Mouse (Mus musculus): ENCODE results near the gene Zbtb40.

Zbtb40 gene

GRCm38 (mm10) chr4:136934746-136935613 is 113.6 kb downstream of the Zbtb40 start:
- no peak for DNase-seq (ENCODE audit: low read depth, low spot score)

- DNase-seq (ENCODE audit: low read depth, low spot score), result no peak
Observed at GRCm38 (mm10) chr4:136930474-136930873, 118.1 kb downstream of the Zbtb40 start.
